In genomic region chr12:112145875-112146651, GRCm38 (mm10) we compare ENCODE assay signal across 8 mouse cellular contexts. TPM values are rescaled to one million over a fixed set of nuclear protein-coding genes. Genes with fewer than 3 reads are reported as not detected.
A peak's percentile ranks its signal among the peaks of the same experiment; 100 is the strongest.
DNase-seq lines count a peak whose midpoint lies in the region; ATAC-seq lines count a peak whose summit lies in the region.

Kif26a (plus strand) TSS chr12:112146208.

- under 1% methylated on average over 64 of the region's 68 CpGs for WGBS in hindbrain, embryonic 12.5 days
- under 1% methylated on average over 67 of the region's 68 CpGs for WGBS in midbrain, embryonic 11.5 days

- no peak for ATAC-seq in frontal cortex, adult (ENCODE audit: low TSS enrichment)
- ATAC-seq in hindbrain, embryonic 12.5 days (ENCODE audit: low FRiP score): peak; percentile 65
- ATAC-seq in midbrain, embryonic 11.5 days (ENCODE audit: low FRiP score): peak; percentile 66

- H3K9me3 ChIP-seq in hindbrain, embryonic 12.5 days (replicated peaks): no peaks in the 10 kb centered on the region
- no peaks in the 10 kb centered on the region for H3K9me3 ChIP-seq in midbrain, embryonic 11.5 days (ENCODE audit: control insufficient read depth, low read length)

- H3K27me3 ChIP-seq in hindbrain, embryonic 12.5 days: peaks cover 81% of the 10 kb centered on the region
- peaks cover 53% of the 10 kb centered on the region for H3K27me3 ChIP-seq in midbrain, embryonic 11.5 days (ENCODE audit: control insufficient read depth, insufficient read depth, low read length)

- DNase-seq in frontal cortex, postnatal 10 days (ENCODE audit: low spot score in 2 of 2): peak; percentile 61 to 71
- peak; percentile 71 for DNase-seq in brain, embryonic 18.5 days (ENCODE audit: low read depth, low spot score)
- DNase-seq in frontal cortex, postnatal 14 days (ENCODE audit: low spot score in 2 of 2): peak; percentile 46 to 50
- DNase-seq in left cerebral cortex, postnatal 25 days (ENCODE audit: low spot score in 2 of 2): peak; percentile 36 to 37
- DNase-seq in midbrain, embryonic 11.5 days (ENCODE audit: low spot score, missing footprints): peak; percentile 98
- DNase-seq in telencephalon, adult 2 months (ENCODE audit: low read depth, low spot score): peak; percentile 15

- intact Hi-C loops in left cerebral cortex, postnatal 25 days (cut with DNase I): loop anchor here (1.0 to 10.0 kb wide), 4 partner anchors 305 to 479 kb away; partner anchors contain the start of gene Adssl1

- H3K4me1 ChIP-seq in hindbrain, embryonic 12.5 days: peaks cover 74% of the 10 kb centered on the region
- H3K4me1 ChIP-seq in midbrain, embryonic 11.5 days (ENCODE audit: control insufficient read depth, insufficient read depth, low read length): peaks cover 29% of the 10 kb centered on the region

- H3K36me3 ChIP-seq in hindbrain, embryonic 12.5 days: no peaks in the 10 kb centered on the region
- H3K36me3 ChIP-seq in midbrain, embryonic 11.5 days (ENCODE audit: control insufficient read depth, insufficient read depth, low read length): no peaks in the 10 kb centered on the region

- H3K9ac ChIP-seq in hindbrain, embryonic 12.5 days: peak within 1 kb of the TSS; percentile 70
- H3K9ac ChIP-seq in midbrain, embryonic 11.5 days (ENCODE audit: low read length): peak within 1 kb of the TSS; percentile 70

- 0 out of 2 replicates have a peak within 1 kb of the TSS, but pooled peaks have one; percentile 55 for H3K27ac ChIP-seq in hindbrain, embryonic 12.5 days
- H3K27ac ChIP-seq in midbrain, embryonic 11.5 days (ENCODE audit: low read depth, low read length): peak within 1 kb of the TSS; percentile 2; the same call in 1 of the 2 replicates

- peak within 1 kb of the TSS; percentile 56 for H3K4me3 ChIP-seq in hindbrain, embryonic 12.5 days
- peak within 1 kb of the TSS; percentile 54 for H3K4me3 ChIP-seq in midbrain, embryonic 11.5 days (ENCODE audit: low read depth, low read length)

- peak within 1 kb of the TSS; percentile 95 for H3K4me2 ChIP-seq in hindbrain, embryonic 12.5 days (replicated peaks)
- H3K4me2 ChIP-seq in midbrain, embryonic 11.5 days: peak within 1 kb of the TSS; percentile 91

RNA-seq across cellular contexts. Expression of gene Kif26a, which starts in this region (rescaled TPM):
- 5.0 and 5.1 TPM in 2 replicates for polyA plus RNA-seq in hindbrain, embryonic 12.5 days (2016; fragmentation: Nextera tagmentation; extraction: Ambion mirVana)
- total RNA-seq in left cerebral cortex, postnatal 25 days (2021): 1 to 10 TPM; 4.6 to 4.8 TPM
- polyA plus RNA-seq in midbrain, embryonic 11.5 days (2014; fragmentation: Nextera tagmentation; extraction: Ambion mirVana): 2.6 and 3.5 TPM in 2 replicates

Comparison
In these comparisons a context has a peak if more than half of its experiments do, and no peak if none do; other contexts are left out.
1. DNase-seq: peak in every context shown above with its lines; median percentile 98 in midbrain, embryonic 11.5 days; 71 in brain, embryonic 18.5 days; 66 in frontal cortex, postnatal 10 days; 48 in frontal cortex, postnatal 14 days; 36 in left cerebral cortex, postnatal 25 days; 15 in telencephalon, adult 2 months.